Mouse (Mus musculus) midbrain, embryonic 12.5 days (tissue): Measurements from ENCODE around the gene Kazn. TPM values are rescaled to one million over a fixed set of nuclear protein-coding genes. Genes with fewer than 3 reads are reported as not detected.

Experiments
- ATAC-seq: fragments of 200-750 bp; cut with Nextera tagmentation; 2 replicates; pipeline ENCODE4 v1.8.0; 2017; ENCODE audit warnings: low read depth, moderate TSS enrichment, moderate library complexity; ENCODE audit not compliant: low FRiP score
- H3K27ac ChIP-seq: fragments of 300-500 bp; sonication (generic); replicated peaks from 2 replicates; pipeline ENCODE4 v1.5.1; 2016; ENCODE audit warnings: mild to moderate bottlenecking
- H3K27me3 ChIP-seq: fragments of 300-500 bp; sonication (generic); 2 replicates; pipeline ENCODE4 v1.6.1; 2016; ENCODE audit warnings: mild to moderate bottlenecking
- H3K36me3 ChIP-seq: fragments of 300-500 bp; sonication (generic); 2 replicates; pipeline ENCODE4 v1.6.1; 2016
- H3K4me1 ChIP-seq: fragments of 300-500 bp; sonication (generic); 2 replicates; pipeline ENCODE4 v1.6.1; 2016
- H3K4me2 ChIP-seq: fragments of 300-500 bp; sonication (generic); replicated peaks from 2 replicates; pipeline ENCODE4 v1.6.1; 2016; ENCODE audit warnings: mild to moderate bottlenecking, moderate library complexity
- H3K4me3 ChIP-seq: fragments of 300-500 bp; sonication (generic); 2 replicates; pipeline ENCODE4 v1.5.1; 2016; ENCODE audit warnings: mild to moderate bottlenecking
- H3K9ac ChIP-seq: fragments of 300-500 bp; sonication (generic); replicated peaks from 2 replicates; pipeline ENCODE4 v1.6.1; 2016; ENCODE audit warnings: mild to moderate bottlenecking, moderate library complexity
- H3K9me3 ChIP-seq: fragments of 300-500 bp; sonication (generic); 2 replicates; pipeline ENCODE4 v1.6.1; 2016; ENCODE audit warnings: mild to moderate bottlenecking
- WGBS: fragments of 180-500 bp; shearing (Covaris S2); methylation state at CpG from one replicate; pipeline ENCODE4 v1.1.7; 2016; 5-methylcytosine and 5-hydroxymethylcytosine counted together
- polyA plus RNA-seq: library from polyadenylated mRNA; unstranded; fragments of >200 nt; fragmentation: Nextera tagmentation; extraction: Ambion mirVana; gene quantifications from 2 replicates; pipeline ENCODE4 v1.2.1, GENCODE M21; 2016

Kazn gene
- polyA plus RNA-seq, 1 experiment from 2014 or later = 22.0 TPM

DNA sequence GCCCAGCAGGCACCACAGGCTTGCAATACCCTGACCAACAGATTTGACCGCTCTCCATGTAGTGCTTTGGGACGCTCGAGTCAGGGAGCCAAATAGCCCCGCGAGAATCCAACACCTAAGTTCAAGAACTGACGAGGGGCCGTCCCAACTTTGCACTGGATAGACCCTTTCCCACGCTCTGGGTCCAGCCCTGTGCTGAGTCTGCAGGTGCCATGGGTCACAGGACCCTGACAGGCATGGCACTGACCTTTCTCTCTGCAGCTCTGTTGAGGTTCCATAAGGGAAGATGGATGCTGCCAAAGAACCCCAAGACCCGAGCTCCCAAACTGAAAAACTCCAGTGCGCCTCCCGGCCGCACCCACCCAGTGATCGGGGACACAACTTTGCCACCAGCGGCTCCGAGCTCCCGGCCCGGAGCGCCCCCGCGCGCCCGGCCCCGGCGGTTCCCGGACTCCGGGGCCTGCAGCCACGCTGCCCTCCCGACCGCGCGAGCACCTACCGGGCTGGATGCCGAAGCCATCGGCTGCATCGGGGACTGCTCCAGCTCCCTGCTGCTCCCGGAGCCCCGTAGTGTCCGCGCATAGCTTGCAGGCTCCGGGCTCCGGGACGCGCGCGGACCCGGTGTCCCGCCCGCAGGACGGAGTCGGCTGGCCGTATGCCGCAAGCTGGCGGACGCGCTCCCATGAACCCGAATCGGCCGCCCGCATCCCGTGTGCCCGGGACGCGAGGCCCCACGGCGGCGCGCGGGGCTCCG lies 538 bp downstream of the Kazn start:
- ATAC-seq = peak; percentile 64
- Histone ChIP-seq H3K4me3 (peak overlapping the region; percentile 61), H3K36me3 (no peaks in the 10 kb centered on the region), H3K4me2 (peak overlapping the region; percentile 97), H3K27ac (0 out of 2 replicates have a peak overlapping the region, but pooled peaks have one; percentile 16), H3K9me3 (no peaks in the 10 kb centered on the region), H3K27me3 (peaks cover 22% of the 10 kb centered on the region), H3K9ac (peak overlapping the region; percentile 73), H3K4me1 (peaks cover 31% of the 10 kb centered on the region)
- WGBS = under 1% methylated on average over 60 of the region's 69 CpGs

DNA sequence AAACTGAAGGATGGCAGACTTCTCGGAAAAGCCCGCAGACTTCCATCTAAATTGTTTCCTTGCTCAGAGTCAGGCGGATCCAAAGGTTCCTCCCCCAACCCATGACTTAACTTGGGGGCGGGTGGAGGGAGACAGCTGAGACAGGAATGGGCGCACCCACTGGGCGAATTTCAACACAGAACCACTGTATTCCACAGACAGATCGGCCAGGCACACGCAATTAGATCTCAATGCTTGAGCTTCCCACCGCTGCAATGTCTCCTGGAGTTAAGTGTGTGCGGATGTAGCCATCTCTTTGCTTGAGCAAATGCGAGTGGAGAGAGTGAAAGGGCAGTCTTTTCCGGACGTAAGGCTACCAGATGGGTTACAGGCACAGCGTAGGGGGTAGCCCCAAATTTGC lies 1.2 kb downstream of the Kazn start:
- H3K9ac ChIP-seq = peak overlapping the region; percentile 73
- 25% methylated on average over 14 of the region's 14 CpGs for WGBS
- peaks cover 31% of the 10 kb centered on the region for H3K4me1 ChIP-seq
- no peaks in the 10 kb centered on the region for H3K9me3 ChIP-seq
- H3K4me3 ChIP-seq = peak overlapping the region; percentile 61
- H3K27ac ChIP-seq = no peak overlapping the region
- H3K4me2 ChIP-seq = peak overlapping the region; percentile 97
- H3K27me3 ChIP-seq = peaks cover 22% of the 10 kb centered on the region
- H3K36me3 ChIP-seq = no peaks in the 10 kb centered on the region
- ATAC-seq = no peak

DNA sequence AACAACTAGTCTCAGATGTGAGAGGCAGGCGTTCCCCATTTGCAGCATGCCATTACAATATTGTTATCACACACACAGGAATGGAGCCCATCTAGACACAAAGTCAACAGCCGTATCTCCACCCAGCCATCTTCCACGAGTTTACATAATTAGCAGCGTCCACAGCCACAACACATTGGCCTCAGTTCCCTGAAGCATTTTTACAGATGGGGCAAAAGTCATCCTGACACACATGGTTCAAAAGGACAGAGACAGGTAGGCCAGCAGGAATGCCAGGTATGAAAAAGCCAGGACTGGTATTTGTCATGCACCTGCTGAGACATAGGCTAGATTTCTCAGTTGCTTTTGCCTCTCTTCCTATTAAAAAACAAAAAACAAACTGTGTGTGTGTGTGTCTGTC lies 2.5 kb downstream of the Kazn start:
- 84% methylated on average over 4 of the region's 4 CpGs for WGBS
- peaks cover 34% of the 10 kb centered on the region for H3K4me1 ChIP-seq
- ATAC-seq = no peak
- no peaks in the 10 kb centered on the region for H3K9me3 ChIP-seq
- H3K27ac ChIP-seq = no peak overlapping the region
- H3K36me3 ChIP-seq = no peaks in the 10 kb centered on the region
- H3K4me3 ChIP-seq = no peak overlapping the region
- peaks cover 22% of the 10 kb centered on the region for H3K27me3 ChIP-seq
- no peak overlapping the region for H3K4me2 ChIP-seq
- H3K9ac ChIP-seq = no peak overlapping the region

DNA sequence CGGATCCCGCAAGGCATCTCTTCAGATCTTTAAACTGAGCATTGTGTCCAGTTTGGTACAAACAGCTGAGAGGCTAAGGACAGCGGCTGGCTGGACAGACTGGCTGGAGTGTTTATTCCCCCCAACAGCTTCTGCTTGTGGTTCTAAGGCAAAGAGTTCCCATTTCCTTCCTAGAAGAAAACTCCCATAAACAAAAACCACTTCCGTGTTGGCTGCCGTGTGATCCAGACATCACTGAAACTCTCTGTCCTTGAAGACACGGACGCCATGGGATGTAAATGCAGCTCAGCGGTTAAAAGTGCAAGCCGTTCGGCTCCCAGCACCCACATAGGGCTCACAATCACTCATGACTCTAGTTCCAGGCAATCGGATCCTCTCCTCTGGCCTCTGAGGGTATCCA lies 3.8 kb downstream of the Kazn start:
- Histone ChIP-seq H3K36me3 (no peaks in the 10 kb centered on the region), H3K27me3 (peaks cover 22% of the 10 kb centered on the region), H3K9me3 (no peaks in the 10 kb centered on the region), H3K4me3 (no peak overlapping the region), H3K4me1 (peaks cover 28% of the 10 kb centered on the region), H3K9ac (no peak overlapping the region), H3K27ac (no peak overlapping the region), H3K4me2 (no peak overlapping the region)
- ATAC-seq = no peak
- 82% methylated on average over 11 of the region's 11 CpGs for WGBS

DNA sequence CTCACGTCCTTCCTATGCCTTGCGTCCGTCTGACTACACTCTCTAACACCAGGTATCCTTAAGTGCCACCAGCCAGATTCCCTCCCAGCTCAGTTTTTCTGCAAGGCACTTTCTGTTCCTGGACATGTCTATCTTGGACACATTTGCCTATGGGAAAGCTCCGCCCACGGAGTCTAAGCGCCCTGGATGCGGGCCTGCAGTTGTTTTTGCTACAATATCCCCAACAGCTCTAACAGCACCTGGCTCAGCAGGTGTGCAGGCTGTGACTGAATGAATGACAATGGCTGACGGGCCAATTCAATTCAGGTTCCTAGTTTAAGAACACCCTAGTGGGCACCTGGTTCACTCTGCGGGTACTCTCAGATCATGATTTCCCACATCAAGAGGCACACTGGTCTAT lies 4.4 kb downstream of the Kazn start:
- Histone ChIP-seq H3K27me3 (peaks cover 22% of the 10 kb centered on the region), H3K4me1 (peaks cover 25% of the 10 kb centered on the region), H3K36me3 (no peaks in the 10 kb centered on the region), H3K27ac (no peak overlapping the region), H3K9ac (no peak overlapping the region), H3K9me3 (no peaks in the 10 kb centered on the region), H3K4me3 (no peak overlapping the region), H3K4me2 (no peak overlapping the region)
- 58% methylated on average over 9 of the region's 9 CpGs for WGBS
- no peak for ATAC-seq

DNA sequence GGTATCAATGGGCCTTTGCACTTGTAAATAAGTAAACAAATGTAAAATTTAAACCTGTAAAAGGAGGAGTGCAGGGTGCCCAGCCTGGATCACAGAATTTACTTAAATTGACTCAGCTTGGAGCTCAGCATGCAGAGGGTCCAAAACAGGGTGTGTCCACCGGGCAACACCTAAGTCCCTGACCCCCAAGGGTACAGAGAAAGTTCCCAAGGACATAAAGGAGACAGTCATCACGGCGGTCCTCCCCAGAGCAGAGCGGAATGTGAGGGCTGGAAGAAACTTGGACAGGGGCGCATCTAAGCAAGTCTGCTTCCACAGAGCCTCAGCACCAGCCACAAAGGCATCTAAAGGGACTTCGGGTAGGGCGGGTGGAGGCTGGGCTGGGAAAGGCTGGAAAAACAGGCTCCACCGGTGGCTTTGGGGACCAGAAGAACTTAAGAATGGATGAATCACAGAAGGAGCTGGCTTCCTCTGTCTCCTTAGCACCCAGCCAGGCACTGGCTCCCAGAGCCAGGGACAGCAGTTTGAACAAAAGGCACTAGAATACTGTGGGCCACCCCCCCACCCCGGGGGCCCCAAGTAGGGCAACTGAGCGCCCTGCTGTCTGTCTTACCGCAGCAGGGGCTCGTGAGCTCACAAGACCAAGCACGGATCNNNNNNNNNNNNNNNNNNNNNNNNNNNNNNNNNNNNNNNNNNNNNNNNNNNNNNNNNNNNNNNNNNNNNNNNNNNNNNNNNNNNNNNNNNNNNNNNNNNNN lies 10.2 kb downstream of the Kazn start:
- whole genome bisulfite sequencing = 40% methylated on average over 13 of the region's 13 CpGs
- Histone ChIP-seq H3K4me1 (peaks cover 18% of the 10 kb centered on the region), H3K27ac (no peak overlapping the region), H3K9me3 (no peaks in the 10 kb centered on the region), H3K36me3 (no peaks in the 10 kb centered on the region), H3K27me3 (no peaks in the 10 kb centered on the region), H3K4me2 (no peak overlapping the region), H3K4me3 (no peak overlapping the region), H3K9ac (no peak overlapping the region)
- ATAC-seq = no peak

DNA sequence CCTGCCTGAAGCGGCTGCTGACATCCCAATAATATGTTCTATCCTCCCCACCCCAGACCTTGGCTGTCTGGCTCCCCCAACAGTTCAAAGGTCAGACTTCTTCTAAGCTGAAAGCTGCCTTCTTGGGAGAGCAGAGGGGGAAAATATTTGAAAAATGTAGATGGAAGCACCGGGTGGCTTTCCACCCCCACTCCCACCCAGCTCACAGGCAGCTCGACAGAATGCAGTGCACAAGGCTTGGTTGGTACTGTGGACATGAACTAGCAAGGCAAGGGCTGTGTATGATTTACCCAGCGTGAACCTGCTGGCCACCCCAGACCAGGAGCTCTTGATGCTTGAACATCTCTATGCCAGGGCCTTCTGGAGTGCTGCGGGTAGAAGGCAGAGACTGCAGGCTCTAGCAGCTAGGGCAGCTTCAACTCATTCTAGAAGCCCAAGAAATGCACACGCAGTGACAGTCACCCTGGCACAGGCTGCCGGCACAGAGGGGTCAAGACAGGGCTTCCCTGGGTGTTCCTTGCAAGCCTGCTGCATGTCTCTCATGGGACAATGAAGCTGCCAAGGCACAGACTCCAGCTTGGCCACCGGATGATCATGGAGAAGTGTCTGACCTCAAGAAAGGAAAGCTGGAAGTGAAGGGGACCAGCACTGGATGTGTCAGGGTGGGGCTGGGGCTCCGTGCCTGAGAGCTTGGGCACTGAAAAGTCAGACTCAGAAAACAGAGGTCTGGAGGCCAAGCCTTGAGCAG lies 15.1 kb downstream of the Kazn start:
- peaks cover 22% of the 10 kb centered on the region for H3K4me1 ChIP-seq
- no peak overlapping the region for H3K9ac ChIP-seq
- no peaks in the 10 kb centered on the region for H3K9me3 ChIP-seq
- no peaks in the 10 kb centered on the region for H3K27me3 ChIP-seq
- WGBS = 78% methylated on average over 9 of the region's 9 CpGs
- H3K27ac ChIP-seq = no peak overlapping the region
- H3K36me3 ChIP-seq = no peaks in the 10 kb centered on the region
- no peak overlapping the region for H3K4me3 ChIP-seq
- ATAC-seq = no peak
- H3K4me2 ChIP-seq = no peak overlapping the region

DNA sequence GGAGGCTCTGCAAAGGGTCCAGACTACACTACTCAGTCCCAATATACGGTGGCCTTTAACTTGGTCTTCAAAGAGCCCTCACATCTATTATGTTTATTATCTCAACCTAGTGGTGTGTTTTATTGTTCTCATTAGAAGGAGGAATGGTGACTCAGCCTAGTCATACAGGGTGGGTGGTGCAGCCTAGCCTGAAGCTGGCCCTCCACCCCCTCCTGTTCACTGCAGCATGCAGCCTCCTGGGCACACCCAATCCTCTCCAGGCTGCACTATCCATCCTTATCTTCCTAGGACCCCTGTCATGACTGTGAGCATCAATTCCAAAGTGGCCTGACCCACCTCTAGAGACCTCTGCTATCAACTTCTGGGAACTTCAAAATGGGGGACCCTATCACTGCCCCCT lies 16.8 kb downstream of the Kazn start:
- Histone ChIP-seq H3K36me3 (no peaks in the 10 kb centered on the region), H3K9me3 (no peaks in the 10 kb centered on the region), H3K4me2 (no peak overlapping the region), H3K4me1 (peaks cover 19% of the 10 kb centered on the region), H3K27me3 (no peaks in the 10 kb centered on the region), H3K4me3 (no peak overlapping the region), H3K27ac (no peak overlapping the region), H3K9ac (no peak overlapping the region)
- 83% methylated on average over 1 of the region's 1 CpGs for WGBS
- ATAC-seq = no peak

DNA sequence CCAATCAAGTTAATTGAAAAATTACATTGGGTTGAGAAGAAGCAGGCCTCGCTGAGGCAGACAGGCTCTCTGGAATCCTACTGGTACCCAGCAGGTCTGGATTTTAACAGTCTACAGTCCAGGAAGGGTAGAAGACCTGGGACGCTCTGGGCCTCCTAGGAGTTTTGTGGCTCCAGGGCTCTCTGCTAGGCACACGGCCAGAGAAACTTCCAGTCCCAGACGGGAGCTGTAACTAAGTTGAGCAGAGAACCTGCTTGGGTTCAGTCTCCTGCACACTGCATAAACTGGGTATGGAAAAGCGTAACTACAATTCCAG lies 17.5 kb downstream of the Kazn start:
- no peaks in the 10 kb centered on the region for H3K36me3 ChIP-seq
- peaks cover 19% of the 10 kb centered on the region for H3K4me1 ChIP-seq
- no peak overlapping the region for H3K4me2 ChIP-seq
- H3K4me3 ChIP-seq = no peak overlapping the region
- 63% methylated on average over 5 of the region's 5 CpGs for WGBS
- 0 out of 2 replicates have a peak overlapping the region, but pooled peaks have one; percentile 10 for H3K27ac ChIP-seq
- H3K9me3 ChIP-seq = no peaks in the 10 kb centered on the region
- H3K27me3 ChIP-seq = no peaks in the 10 kb centered on the region
- ATAC-seq = no peak
- no peak overlapping the region for H3K9ac ChIP-seq

DNA sequence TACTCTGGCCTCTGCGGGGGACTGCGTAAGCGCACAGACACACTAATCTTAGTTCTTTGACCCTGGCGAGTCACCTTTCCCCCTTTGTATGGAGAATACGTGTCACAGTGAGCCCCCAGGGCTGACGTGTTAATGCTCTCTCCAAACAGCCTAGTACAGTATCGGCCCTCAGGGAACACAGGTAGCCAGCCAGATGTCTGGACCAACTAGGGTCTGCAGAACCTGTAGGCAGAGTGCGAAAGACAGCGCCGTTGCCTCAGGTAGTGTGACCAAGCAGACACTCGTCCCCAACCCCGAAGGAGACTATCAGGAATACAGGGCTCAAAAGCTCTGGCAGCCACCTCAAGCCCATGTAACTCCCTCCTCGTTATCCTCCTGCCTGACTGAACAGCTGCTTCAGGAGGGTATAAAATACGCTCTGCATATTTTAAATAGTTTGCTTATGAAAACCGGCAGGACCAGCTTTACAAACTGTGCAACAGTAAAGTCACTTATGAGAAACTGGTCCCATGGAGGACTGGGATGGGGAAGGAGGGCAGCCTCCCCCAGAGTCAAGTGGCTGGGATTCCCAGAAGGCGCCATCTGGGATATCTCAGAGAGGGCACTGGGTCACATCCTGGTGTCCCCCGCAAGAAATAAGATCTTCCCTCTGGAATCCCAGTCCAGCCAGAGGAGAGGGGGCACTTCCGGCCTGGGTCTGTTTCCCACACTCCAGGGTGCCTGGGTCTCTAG lies 18.0 kb downstream of the Kazn start:
- no peak overlapping the region for H3K4me2 ChIP-seq
- H3K36me3 ChIP-seq = no peaks in the 10 kb centered on the region
- ATAC-seq = no peak
- no peak overlapping the region for H3K9ac ChIP-seq
- 0 out of 2 replicates have a peak overlapping the region, but pooled peaks have one; percentile 10 for H3K27ac ChIP-seq
- 67% methylated on average over 18 of the region's 18 CpGs for WGBS
- H3K4me1 ChIP-seq = peaks cover 19% of the 10 kb centered on the region
- H3K27me3 ChIP-seq = no peaks in the 10 kb centered on the region
- H3K4me3 ChIP-seq = no peak overlapping the region
- H3K9me3 ChIP-seq = no peaks in the 10 kb centered on the region

DNA sequence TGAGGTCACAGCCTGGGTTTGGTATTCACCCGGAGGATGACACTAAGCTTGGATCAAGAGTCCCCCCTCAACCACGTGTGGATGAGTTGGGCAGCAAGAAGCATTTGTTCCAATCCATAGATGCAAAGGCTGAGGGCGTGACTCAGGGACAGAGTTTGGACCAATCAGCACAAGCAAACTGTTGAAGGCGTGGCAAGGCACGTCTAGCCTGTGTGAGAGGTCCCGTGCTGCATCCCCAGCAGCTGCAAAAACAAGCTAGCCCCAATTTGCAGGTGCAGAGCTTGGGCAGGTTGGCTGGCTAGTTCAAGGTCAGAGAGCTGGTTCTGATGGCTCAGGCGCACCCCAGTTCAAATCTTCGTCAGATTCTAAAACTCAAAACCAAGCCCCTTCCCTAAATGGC lies 20.2 kb downstream of the Kazn start:
- 69% methylated on average over 8 of the region's 8 CpGs for WGBS
- no peaks in the 10 kb centered on the region for H3K27me3 ChIP-seq
- no peaks in the 10 kb centered on the region for H3K9me3 ChIP-seq
- H3K9ac ChIP-seq = no peak overlapping the region
- no peak for ATAC-seq
- no peak overlapping the region for H3K4me3 ChIP-seq
- peaks cover 21% of the 10 kb centered on the region for H3K4me1 ChIP-seq
- H3K27ac ChIP-seq = no peak overlapping the region
- no peak overlapping the region for H3K4me2 ChIP-seq
- H3K36me3 ChIP-seq = no peaks in the 10 kb centered on the region
